Mouse (Mus musculus) heart, embryonic 14.5 days (tissue): Measurements from ENCODE around the gene Ap1g1. TPM values are rescaled to one million over a fixed set of nuclear protein-coding genes. Genes with fewer than 3 reads are reported as not detected.

Experiments used
- ATAC-seq: fragments of 200-750 bp; cut with Nextera tagmentation; 2 replicates; pipeline ENCODE4 v1.8.0; 2017; ENCODE audit warnings: low read depth, moderate TSS enrichment; ENCODE audit not compliant: insufficient number of reproducible peaks, insufficient read depth, low FRiP score
- H3K27ac ChIP-seq, 2 experiments: fragments of 200-500 bp in 1 of 2; fragments of 300-500 bp in 1 of 2; sonication (generic) in 1 of 2; replicated peaks in 1 of 2; 2 replicates each; pipeline ENCODE4 v1.5.1; 2012 to 2014; ENCODE audit warnings: low read depth in 2 of 2, low read length in 2 of 2, control low read depth in 1 of 2, mild to moderate bottlenecking in 1 of 2, mixed read lengths in 1 of 2; ENCODE audit not compliant: control insufficient read depth in 1 of 2, insufficient read depth in 1 of 2
- H3K27me3 ChIP-seq: fragments of 300-500 bp; sonication (generic); 2 replicates; pipeline ENCODE4 v1.6.1; 2014; ENCODE audit warnings: mild to moderate bottlenecking, low read length, control low read depth; ENCODE audit not compliant: control insufficient read depth, insufficient read depth
- H3K36me3 ChIP-seq: fragments of 300-500 bp; sonication (generic); 2 replicates; pipeline ENCODE4 v1.6.1; 2014; ENCODE audit warnings: mild to moderate bottlenecking, control low read depth, low read length, mixed read lengths; ENCODE audit not compliant: control insufficient read depth, insufficient read depth
- H3K4me1 ChIP-seq, 2 experiments: fragments of 200-500 bp in 1 of 2; fragments of 300-500 bp in 1 of 2; sonication (generic) in 1 of 2; 2 replicates each; pipeline ENCODE4 v1.6.1; 2012 to 2014; ENCODE audit warnings: low read length in 2 of 2, control low read depth in 1 of 2, mixed read lengths in 1 of 2; ENCODE audit not compliant: control insufficient read depth in 2 of 2, insufficient read depth in 2 of 2
- H3K4me2 ChIP-seq: fragments of 300-500 bp; sonication (generic); 2 replicates; pipeline ENCODE4 v1.6.1; 2014; ENCODE audit warnings: mild to moderate bottlenecking, low read length
- H3K4me3 ChIP-seq, 2 experiments: fragments of 200-500 bp in 1 of 2; fragments of 300-500 bp in 1 of 2; sonication (generic) in 1 of 2; 2 replicates each; pipeline ENCODE4 v1.5.1; 2012 to 2014; ENCODE audit warnings: low read length in 2 of 2, mild to moderate bottlenecking in 2 of 2, control low read depth in 1 of 2, low read depth in 1 of 2, moderate library complexity in 1 of 2; ENCODE audit not compliant: control insufficient read depth in 1 of 2, insufficient read depth in 1 of 2
- H3K9ac ChIP-seq: fragments of 300-500 bp; sonication (generic); 2 replicates; pipeline ENCODE4 v1.6.1; 2014; ENCODE audit warnings: mild to moderate bottlenecking, low read length
- H3K9me3 ChIP-seq: fragments of 300-500 bp; sonication (generic); 2 replicates; pipeline ENCODE4 v1.6.1; 2016; ENCODE audit warnings: low read length, control low read depth; ENCODE audit not compliant: control insufficient read depth
- WGBS: fragments of 180-500 bp; shearing (Covaris S2); extraction: QIAGEN DNeasy Blood & Tissue Kit; methylation state at CpG from one replicate; pipeline ENCODE4 v1.1.7; 2014; 5-methylcytosine and 5-hydroxymethylcytosine counted together
- polyA plus RNA-seq: library from polyadenylated mRNA; unstranded; fragments of >200 nt; fragmentation: Nextera tagmentation; extraction: Ambion mirVana; gene quantifications from 2 replicates; pipeline ENCODE4 v1.2.1, GENCODE M21; 2014

The Ap1g1 gene
- polyA plus RNA-seq, 1 experiment from 2014 or later, result 25.2 TPM

- H3K9me3 ChIP-seq, result no peaks in the 10 kb centered on the region
- 88% methylated on average over 7 of the region's 7 CpGs for WGBS
- H3K27ac ChIP-seq, result no peak overlapping the region
- H3K9ac ChIP-seq, result no peak overlapping the region
- peaks cover 11% of the 10 kb centered on the region for H3K36me3 ChIP-seq
- no peak overlapping the region for H3K4me2 ChIP-seq
- no peak overlapping the region for H3K4me3 ChIP-seq
- ATAC-seq, result no peak
- H3K4me1 ChIP-seq, result peaks cover 3 to 10% of the 10 kb centered on the region in 2 experiments; a peak in 3 of 4 replicates
- H3K27me3 ChIP-seq, result no peaks in the 10 kb centered on the region
Observed at GRCm38 (mm10) chr8:109807401-109808119, 29.2 kb downstream of the Ap1g1 start.

GRCm38 (mm10) chr8:109808120-109808447 is 29.7 kb downstream of the Ap1g1 start:
- Histone ChIP-seq H3K9ac (no peak overlapping the region), H3K27me3 (no peaks in the 10 kb centered on the region), H3K4me3 (no peak overlapping the region), H3K27ac (no peak overlapping the region), H3K4me2 (no peak overlapping the region), H3K36me3 (peaks cover 8% of the 10 kb centered on the region), H3K9me3 (no peaks in the 10 kb centered on the region), H3K4me1 (peaks cover 3 to 10% of the 10 kb centered on the region in 2 experiments; a peak in 3 of 4 replicates)
- ATAC-seq, result no peak

GRCm38 (mm10) chr8:109810434-109810833 is 32.1 kb downstream of the Ap1g1 start:
- no peak overlapping the region for H3K4me2 ChIP-seq
- H3K27ac ChIP-seq, result no peak overlapping the region; a peak in 1 of 4 replicates
- 44% methylated on average over 3 of the region's 3 CpGs for WGBS
- no peak overlapping the region for H3K4me3 ChIP-seq
- H3K9ac ChIP-seq, result no peak overlapping the region
- H3K4me1 ChIP-seq, result peaks cover 3 to 10% of the 10 kb centered on the region in 2 experiments; a peak in 3 of 4 replicates
- no peaks in the 10 kb centered on the region for H3K9me3 ChIP-seq
- no peak for ATAC-seq
- H3K27me3 ChIP-seq, result no peaks in the 10 kb centered on the region
- H3K36me3 ChIP-seq, result no peaks in the 10 kb centered on the region

GRCm38 (mm10) chr8:109815268-109815667 is 36.9 kb downstream of the Ap1g1 start:
- Histone ChIP-seq H3K4me1 (peaks cover 4 to 20% of the 10 kb centered on the region in 2 experiments), H3K27me3 (no peaks in the 10 kb centered on the region), H3K36me3 (0 out of 2 replicates have a peak, but pooled peaks cover 4% of the 10 kb centered on the region), H3K9ac (no peak overlapping the region), H3K27ac (no peak overlapping the region), H3K4me3 (no peak overlapping the region), H3K4me2 (no peak overlapping the region), H3K9me3 (no peaks in the 10 kb centered on the region)
- no peak for ATAC-seq
- WGBS, result 62% methylated on average over 2 of the region's 2 CpGs

GRCm38 (mm10) chr8:109817933-109818332 is 39.6 kb downstream of the Ap1g1 start:
- ATAC-seq, result no peak
- peak overlapping the region; percentile 5 to 59; a peak in 3 of 4 replicates for H3K27ac ChIP-seq
- H3K4me2 ChIP-seq, result no peak overlapping the region
- WGBS, result 32% methylated on average over 1 of the region's 1 CpGs
- no peak overlapping the region for H3K4me3 ChIP-seq
- H3K36me3 ChIP-seq, result 0 out of 2 replicates have a peak, but pooled peaks cover 4% of the 10 kb centered on the region
- no peaks in the 10 kb centered on the region for H3K27me3 ChIP-seq
- peaks cover 2 to 14% of the 10 kb centered on the region in 2 experiments; a peak in 2 of 4 replicates for H3K4me1 ChIP-seq
- no peak overlapping the region for H3K9ac ChIP-seq
- H3K9me3 ChIP-seq, result no peaks in the 10 kb centered on the region

GRCm38 (mm10) chr8:109823561-109823960 is 45.2 kb downstream of the Ap1g1 start:
- H3K4me1 ChIP-seq, result no peaks in the 10 kb centered on the region
- H3K36me3 ChIP-seq, result peaks cover 32% of the 10 kb centered on the region
- no peaks in the 10 kb centered on the region for H3K27me3 ChIP-seq
- no peak overlapping the region for H3K27ac ChIP-seq
- no peaks in the 10 kb centered on the region for H3K9me3 ChIP-seq
- ATAC-seq, result no peak
- 93% methylated on average over 2 of the region's 2 CpGs for WGBS
- no peak overlapping the region for H3K4me2 ChIP-seq
- H3K9ac ChIP-seq, result no peak overlapping the region
- H3K4me3 ChIP-seq, result no peak overlapping the region

GRCm38 (mm10) chr8:109839822-109840221 is 61.5 kb downstream of the Ap1g1 start:
- no peaks in the 10 kb centered on the region for H3K27me3 ChIP-seq
- H3K4me1 ChIP-seq, result no peaks in the 10 kb centered on the region
- WGBS, result 79% methylated on average over 2 of the region's 2 CpGs
- H3K4me3 ChIP-seq, result no peak overlapping the region
- no peak for ATAC-seq
- no peaks in the 10 kb centered on the region for H3K9me3 ChIP-seq
- H3K9ac ChIP-seq, result no peak overlapping the region
- no peak overlapping the region for H3K4me2 ChIP-seq
- no peak overlapping the region for H3K27ac ChIP-seq
- H3K36me3 ChIP-seq, result peaks cover 71% of the 10 kb centered on the region

- H3K4me3 ChIP-seq, result no peak overlapping the region
- no peak for ATAC-seq
- H3K9me3 ChIP-seq, result no peaks in the 10 kb centered on the region
- H3K9ac ChIP-seq, result no peak overlapping the region
- no peak overlapping the region for H3K4me2 ChIP-seq
- H3K27ac ChIP-seq, result no peak overlapping the region
- H3K4me1 ChIP-seq, result peaks cover 0 to 4% of the 10 kb centered on the region in 2 experiments; a peak in 2 of 4 replicates
- H3K27me3 ChIP-seq, result no peaks in the 10 kb centered on the region
- peaks cover 67% of the 10 kb centered on the region for H3K36me3 ChIP-seq
- 100% methylated on average over 1 of the region's 1 CpGs for WGBS
Observed at GRCm38 (mm10) chr8:109842468-109842867, 64.1 kb downstream of the Ap1g1 start.
